Mouse (Mus musculus) heart, postnatal 10 days (tissue): ENCODE results near the gene Prrt1. TPM values are rescaled to one million over a fixed set of nuclear protein-coding genes. Genes with fewer than 3 reads are reported as not detected.

ENCODE experiments used
- DNase-seq, 2 experiments: peaks; one replicate each; pipeline ENCODE4 v3.0.0; 2021
- intact Hi-C: fragments of 180-260 bp; cut with DNase I; formaldehyde crosslinking; loops from one replicate; pipeline ENCODE4 v1.15.1; 2025
- total RNA-seq, 2 experiments: library from RNA; stranded (reverse); gene quantifications; 2 replicates each; pipeline ENCODE4 v1.2.3; 2021

Prrt1 gene
- total RNA-seq, 2 experiments from 2014 or later, result 0.89 to 1.2 TPM

DNA sequence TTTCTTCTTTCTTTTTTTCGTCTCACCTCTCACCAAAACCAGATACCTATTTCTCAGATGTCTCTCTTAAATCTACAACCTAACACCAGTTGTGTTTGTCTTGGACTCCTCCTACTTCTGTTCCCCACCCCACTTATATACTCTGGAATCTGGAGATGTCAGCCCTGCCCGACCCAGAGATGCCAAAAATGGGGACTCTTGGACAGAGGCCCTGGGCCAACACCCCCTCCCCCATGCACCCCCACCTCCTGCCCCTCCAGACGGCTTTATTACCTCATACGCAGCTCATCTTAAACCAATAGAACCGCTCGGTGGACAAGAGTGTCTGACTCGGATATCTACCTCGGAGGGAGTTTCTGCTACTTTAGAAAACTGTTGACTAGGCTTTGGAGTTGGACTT, 33.2 kb upstream of the Prrt1 start:
- DNase-seq, result no peak
- intact Hi-C loops, result no loop called here

GRCm38 (mm10) chr17:34597566-34598095, 31.7 kb upstream of the Prrt1 start, which contains the start of gene Ager:
TSS of gene Ager (plus strand) at chr17:34597862.
- no peak for DNase-seq
- intact Hi-C loops, result no loop called here

- intact Hi-C loops, result loop anchor here (10.0 kb wide), 1 partner anchor 475 kb away; the partner anchor contains the start of gene Brd2
- DNase-seq, result no peak
These were observed 29.4 kb upstream of the Prrt1 start for GRCm38 (mm10) chr17:34599891-34600290.

- intact Hi-C loops, result loop anchor here (10.0 kb wide), 1 partner anchor 477 kb away; the partner anchor contains the start of gene Brd2
- DNase-seq, result no peak
These were observed 27.5 kb upstream of the Prrt1 start for GRCm38 (mm10) chr17:34601796-34602195.

DNA sequence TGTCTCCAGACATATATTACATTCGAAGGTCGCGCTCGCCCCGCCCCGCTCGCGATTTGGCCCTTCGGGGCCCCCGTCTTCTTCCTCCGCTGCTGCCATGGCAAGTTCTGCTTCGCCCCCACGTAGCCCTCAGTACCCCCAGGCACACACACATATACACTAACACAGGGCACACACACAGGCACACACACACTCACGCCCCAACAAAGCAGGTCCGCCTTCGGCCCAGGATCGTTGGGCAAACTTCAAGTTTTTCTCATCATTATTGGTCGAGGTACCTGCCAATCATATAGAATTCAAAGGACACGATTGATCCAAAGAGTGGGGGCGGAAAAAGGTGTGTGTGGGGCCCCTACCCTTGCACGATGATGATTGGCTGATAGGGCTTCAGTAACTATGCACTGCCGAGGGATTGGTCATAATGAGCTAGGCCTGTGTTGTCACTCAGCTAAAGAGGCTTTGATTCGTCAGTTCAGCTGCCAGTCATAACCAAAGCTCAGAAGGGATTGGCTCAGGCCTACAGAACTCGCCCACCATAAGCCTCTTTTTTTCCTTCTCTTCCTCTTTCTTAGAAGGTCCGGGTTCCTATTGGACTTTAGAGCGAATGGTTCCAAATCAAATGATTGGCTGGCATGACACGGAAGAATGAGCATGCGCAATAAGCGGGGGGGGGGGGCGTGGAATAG, 25.8 kb upstream of the Prrt1 start, which contains the start of gene Rnf5:
TSS of gene Rnf5 (minus strand) at position 316 of the 686 bp plus-strand sequence.
- intact Hi-C loops, result loop anchor here (10.0 kb wide), 1 partner anchor 479 kb away; the partner anchor contains the start of gene Brd2
- peak; percentile 99 to 100 for DNase-seq

- intact Hi-C loops, result loop anchor here (10.0 kb wide), 1 partner anchor 479 kb away; the partner anchor contains the start of gene Brd2
- peak; percentile 99 for DNase-seq
These were observed 25.2 kb upstream of the Prrt1 start, which contains the start of gene Agpat1 for GRCm38 (mm10) chr17:34604061-34604508. TSS of gene Agpat1 (plus strand) at chr17:34604262.

- intact Hi-C loops, result loop anchor here (10.0 kb wide), 1 partner anchor 480 kb away; the partner anchor contains the start of gene Brd2
- no peak for DNase-seq
These were observed 24.7 kb upstream of the Prrt1 start for GRCm38 (mm10) chr17:34604511-34605237.

DNA sequence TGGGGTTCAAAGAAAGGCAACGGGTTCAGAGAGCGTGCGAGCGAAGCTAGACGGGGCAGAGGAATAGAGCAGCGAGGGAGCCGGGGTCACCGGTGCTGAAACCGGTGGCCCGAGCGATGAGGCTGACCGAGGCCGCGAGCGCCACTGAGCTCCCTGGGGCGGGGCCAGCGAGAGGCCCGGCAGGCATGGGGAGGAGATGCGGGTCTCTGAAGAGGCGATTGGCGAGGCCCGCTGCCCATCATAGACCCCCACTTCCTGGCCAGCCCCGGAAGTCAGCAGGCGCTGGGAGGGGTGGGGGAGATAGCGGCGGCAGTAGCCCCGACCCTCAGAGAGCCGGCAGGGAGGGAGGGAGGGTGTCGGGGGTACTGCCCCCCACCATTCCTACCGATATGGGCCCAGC, 23.7 kb upstream of the Prrt1 start:
- intact Hi-C loops, result loop anchor here (10.0 kb wide), 1 partner anchor 481 kb away; the partner anchor contains the start of gene Brd2
- DNase-seq, result peak; percentile 98

GRCm38 (mm10) chr17:34606186-34607039, 22.9 kb upstream of the Prrt1 start:
- intact Hi-C loops, result loop anchor here (10.0 kb wide), 1 partner anchor 482 kb away; the partner anchor contains the start of gene Brd2
- peak in 1 of 2 experiments; percentile 57 for DNase-seq

DNA sequence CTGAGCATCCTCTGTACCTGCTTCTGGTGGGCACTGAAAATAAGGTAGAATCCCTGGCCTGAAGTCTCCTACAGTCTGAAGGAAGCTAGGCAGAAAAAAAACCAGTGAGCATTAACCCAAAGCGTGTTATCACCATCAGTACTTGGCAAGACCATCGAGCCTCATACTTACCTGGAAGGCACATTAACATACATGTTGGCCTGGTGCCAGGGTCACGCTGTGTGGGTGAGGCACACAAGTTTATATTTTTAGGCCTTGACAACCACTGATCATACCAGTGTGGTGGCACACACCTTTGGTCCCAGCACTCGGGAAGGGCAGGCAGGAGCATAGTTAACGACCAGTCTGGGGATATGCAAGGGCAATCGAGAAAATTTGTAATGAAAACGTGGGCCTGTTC, 21.3 kb upstream of the Prrt1 start:
- intact Hi-C loops, result loop anchor here (10.0 kb wide), 1 partner anchor 483 kb away; the partner anchor contains the start of gene Brd2
- DNase-seq, result no peak

DNA sequence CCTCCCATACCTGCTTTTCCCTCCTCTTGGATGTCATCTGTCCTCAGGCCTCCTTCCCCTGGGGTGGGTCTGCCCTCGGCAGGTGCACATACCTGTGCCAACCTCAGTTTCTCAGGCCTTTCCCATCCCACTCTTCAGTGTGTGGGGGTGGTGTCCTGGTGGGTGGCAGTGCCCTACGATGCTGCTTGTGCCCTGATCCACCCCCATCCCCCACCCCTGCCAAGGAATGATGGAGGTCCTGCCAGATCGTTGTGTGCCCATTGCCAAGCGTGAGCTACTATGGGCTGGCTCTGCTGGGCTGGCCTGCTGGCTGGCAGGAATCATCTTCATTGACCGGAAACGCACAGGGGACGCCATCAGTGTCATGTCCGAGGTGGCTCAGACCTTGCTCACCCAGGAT, 18.3 kb upstream of the Prrt1 start:
- no peak for DNase-seq
- intact Hi-C loops, result no loop called here

GRCm38 (mm10) chr17:34613054-34613645, 16.2 kb upstream of the Prrt1 start:
- intact Hi-C loops, result no loop called here
- DNase-seq, result no peak

- intact Hi-C loops, result no loop called here
- DNase-seq, result no peak
These were observed 15.5 kb upstream of the Prrt1 start for GRCm38 (mm10) chr17:34613830-34614229.

DNA sequence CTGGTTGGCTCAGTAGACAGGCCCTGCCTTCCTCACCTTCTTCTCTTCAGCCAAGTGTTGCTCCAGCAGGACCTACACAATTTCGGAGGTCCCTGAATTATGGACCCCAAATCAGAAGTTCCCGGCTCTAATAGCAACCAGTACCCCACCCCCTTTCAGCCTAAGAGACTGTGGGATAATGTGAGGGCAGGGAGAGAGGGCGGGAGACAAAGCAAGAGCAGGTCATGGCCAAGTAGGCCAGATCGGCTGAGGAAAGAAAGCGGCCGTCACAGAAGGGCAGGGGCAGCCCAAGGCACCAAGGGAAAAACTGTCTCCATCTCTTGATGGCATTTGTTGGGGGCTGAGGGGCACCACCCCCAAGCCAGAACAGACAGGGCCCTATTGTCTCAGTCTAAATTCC, 13.5 kb upstream of the Prrt1 start, which contains the start of gene Egfl8:
TSS of gene Egfl8 (minus strand) at position 101 of the 400 bp plus-strand sequence.
- DNase-seq, result no peak

DNA sequence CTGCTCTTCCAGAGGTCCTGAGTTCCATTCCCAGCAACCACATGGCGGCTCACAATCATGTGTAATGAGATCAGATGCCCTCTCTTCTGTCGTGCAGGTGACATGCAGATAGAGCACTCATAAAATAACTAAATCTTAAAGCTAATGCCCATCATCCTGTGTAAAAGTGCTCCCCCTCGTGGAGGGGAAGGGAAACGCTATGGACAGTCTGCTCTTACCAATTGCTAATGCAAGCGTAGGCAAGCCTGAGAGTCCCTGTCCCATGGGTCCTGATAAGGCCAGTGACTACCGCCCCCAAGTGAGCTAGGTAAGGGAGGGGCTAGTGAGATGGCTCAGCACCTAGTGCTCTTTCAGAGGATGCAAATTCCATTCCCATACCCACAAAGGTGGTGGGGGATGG, 10.3 kb upstream of the Prrt1 start:
- intact Hi-C loops, result loop anchor here (1.0 to 5.0 kb wide), 4 partner anchors 47 to 180 kb away; no protein-coding TSS in a partner anchor
- peak; percentile 73 to 85 for DNase-seq

More for the DNA sequence above, 13.5 kb upstream of the Prrt1 start, which contains the start of gene Egfl8:
- intact Hi-C loops, result loop anchor here (5.0 kb wide), 3 partner anchors 44 to 104 kb away; no protein-coding TSS in a partner anchor

DNA sequence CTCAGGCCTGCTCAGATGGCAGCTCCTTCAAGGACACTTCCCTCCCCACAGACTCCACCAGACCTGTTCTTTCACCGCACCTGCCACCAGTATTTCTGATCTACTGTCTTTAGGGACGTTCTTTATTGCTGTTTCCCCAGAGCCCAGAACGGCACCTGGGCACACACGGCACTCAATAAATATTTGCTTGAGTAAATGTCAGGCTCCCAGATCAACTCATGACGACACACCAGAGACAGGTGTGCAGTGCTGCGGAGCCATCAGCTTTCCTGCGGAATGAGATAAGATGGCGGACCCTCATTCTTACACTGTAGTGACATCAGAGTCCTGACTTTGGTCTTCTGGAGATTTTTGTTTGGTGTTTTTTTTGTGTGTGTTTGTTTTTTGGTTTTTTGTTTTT, 8.3 kb upstream of the Prrt1 start:
- intact Hi-C loops, result no loop called here

DNA sequence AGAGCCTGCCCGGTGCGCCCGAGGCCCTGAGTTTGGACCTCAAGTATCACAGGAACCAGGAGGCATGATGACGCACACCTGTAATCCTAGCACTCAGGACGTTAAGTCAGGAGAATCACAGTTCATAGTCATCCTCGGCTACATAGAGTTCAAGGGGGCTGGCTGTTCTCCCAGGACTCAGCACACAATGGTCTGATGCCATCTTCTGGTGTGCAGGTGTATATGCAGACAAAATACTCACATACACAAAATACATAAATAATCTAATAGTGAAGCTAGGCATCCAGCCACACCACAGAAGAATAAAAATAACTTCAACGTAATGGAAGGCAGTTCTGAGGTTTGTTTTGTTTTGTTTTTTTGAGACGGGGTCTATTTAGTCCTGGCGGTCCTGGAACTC, 6.2 kb upstream of the Prrt1 start:
- DNase-seq, result no peak
- intact Hi-C loops, result no loop called here

More for the DNA sequence above, 8.3 kb upstream of the Prrt1 start:
- no peak for DNase-seq

- intact Hi-C loops, result no loop called here
- DNase-seq, result no peak
These were observed 4.4 kb upstream of the Prrt1 start for GRCm38 (mm10) chr17:34624981-34625380.
